ENCODE assay signal across 8 mouse cellular contexts in genomic region chr1:64532067-64532523, GRCm38 (mm10). TPM values are rescaled to one million over a fixed set of nuclear protein-coding genes. Genes with fewer than 3 reads are reported as not detected.
DNase-seq lines count a peak whose midpoint lies in the region; ATAC-seq and TF ChIP-seq lines count a peak whose summit lies in the region.

No protein-coding gene starts in this region.

- no peak for TF ChIP-seq CTCF in G1E (IDR thresholded peaks at IDR 0.05; ENCODE audit: low read depth, low read length)

- no peaks in the 10 kb centered on the region for H3K9me3 ChIP-seq in heart, embryonic 10.5 days
- H3K9me3 ChIP-seq in G1E (replicated peaks) = no peaks in the 10 kb centered on the region
- H3K9me3 ChIP-seq in forebrain, embryonic 15.5 days = no peaks in the 10 kb centered on the region
- no peaks in the 10 kb centered on the region for H3K9me3 ChIP-seq in liver, embryonic 15.5 days (replicated peaks)

- peaks cover 17% of the 10 kb centered on the region; the same call in 1 of the 2 replicates for H3K4me1 ChIP-seq in heart, embryonic 10.5 days
- peaks cover 53% of the 10 kb centered on the region for H3K4me1 ChIP-seq in G1E (ENCODE audit: insufficient read depth, low read depth, low read length)
- H3K4me1 ChIP-seq in forebrain, embryonic 15.5 days = peaks cover 35% of the 10 kb centered on the region
- H3K4me1 ChIP-seq in liver, embryonic 15.5 days (replicated peaks) = peaks cover 39% of the 10 kb centered on the region

- 0 out of 2 replicates have a peak, but pooled peaks have one; percentile 8 for ATAC-seq in G1E (ENCODE audit: extremely low read depth, insufficient number of reproducible peaks, low FRiP score, poor library complexity, severe bottlenecking)
- ATAC-seq in forebrain, embryonic 15.5 days (replicated peaks) = peak; percentile 76; the same call in 1 of the 2 replicates
- peak; percentile 60 for ATAC-seq in liver, embryonic 15.5 days (ENCODE audit: insufficient read depth)

- peak overlapping the region; percentile 85 for H3K4me3 ChIP-seq in heart, embryonic 10.5 days
- peak overlapping the region; percentile 79 for H3K4me3 ChIP-seq in G1E (ENCODE audit: low read depth, low read length)
- H3K4me3 ChIP-seq in forebrain, embryonic 15.5 days = peak overlapping the region; percentile 98
- H3K4me3 ChIP-seq in liver, embryonic 15.5 days (replicated peaks) = peak overlapping the region; percentile 96

- peak; percentile 87 for DNase-seq in heart, embryonic 10.5 days (ENCODE audit: low spot score)
- DNase-seq in heart, postnatal 14 days = no peak
- DNase-seq in G1E (ENCODE audit: low spot score) = peak; percentile 53
- DNase-seq in spleen, postnatal 36 days (ENCODE audit: low spot score in 2 of 2) = peak; percentile 81 to 82
- no peak for DNase-seq in embryo, embryonic 9.5 days (ENCODE audit: extremely low spot score)
- no peak for DNase-seq in right cerebral cortex, postnatal 14 days

- under 1% methylated on average over 34 of the region's 34 CpGs for WGBS in heart, embryonic 10.5 days
- under 1% methylated on average over 34 of the region's 34 CpGs for WGBS in forebrain, embryonic 15.5 days
- under 1% methylated on average over 34 of the region's 34 CpGs for WGBS in liver, embryonic 15.5 days (ENCODE audit: insufficient replicate concordance)

- intact Hi-C loops in heart, postnatal 14 days (cut with DNase I) = loop anchor here (2.0 to 10.0 kb wide), 4 partner anchors 85 to 497 kb away; partner anchors contain the start of genes Ccnyl1 and Mettl21a

- H3K27ac ChIP-seq in heart, embryonic 10.5 days = peak overlapping the region; percentile 99
- peak overlapping the region; percentile 100 for H3K27ac ChIP-seq in forebrain, embryonic 15.5 days (replicated peaks)
- H3K27ac ChIP-seq in liver, embryonic 15.5 days (replicated peaks) = peak overlapping the region; percentile 100

- no peaks in the 10 kb centered on the region for H3K27me3 ChIP-seq in heart, embryonic 10.5 days (ENCODE audit: insufficient read depth, poor library complexity, severe bottlenecking)
- no peaks in the 10 kb centered on the region for H3K27me3 ChIP-seq in G1E (ENCODE audit: insufficient read depth, low read length)
- no peaks in the 10 kb centered on the region for H3K27me3 ChIP-seq in forebrain, embryonic 15.5 days
- H3K27me3 ChIP-seq in liver, embryonic 15.5 days = no peaks in the 10 kb centered on the region

- H3K36me3 ChIP-seq in heart, embryonic 10.5 days = peaks cover 3% of the 10 kb centered on the region
- peaks cover 37% of the 10 kb centered on the region for H3K36me3 ChIP-seq in G1E (replicated peaks)
- H3K36me3 ChIP-seq in forebrain, embryonic 15.5 days = no peaks in the 10 kb centered on the region
- no peaks in the 10 kb centered on the region for H3K36me3 ChIP-seq in liver, embryonic 15.5 days (replicated peaks)

- H3K9ac ChIP-seq in forebrain, embryonic 15.5 days (replicated peaks) = peak overlapping the region; percentile 98
- peak overlapping the region; percentile 96 for H3K9ac ChIP-seq in liver, embryonic 15.5 days

- H3K4me2 ChIP-seq in forebrain, embryonic 15.5 days (replicated peaks) = peak overlapping the region; percentile 84
- H3K4me2 ChIP-seq in liver, embryonic 15.5 days = peak overlapping the region; percentile 97

RNA-seq across cellular contexts. Expression of gene Creb1, which starts 0.3 kb away (rescaled TPM):
- polyA plus RNA-seq in heart, embryonic 10.5 days (2016; fragmentation: Nextera tagmentation; extraction: Ambion mirVana) = 27.2 and 29.1 TPM in 2 replicates
- 10 to 100 TPM; 29.9 to 37.4 TPM for total RNA-seq in heart, postnatal 14 days (2021)
- total RNA-seq in G1E (2014; fragmentation: Nextera tagmentation) = 164 and 179 TPM in 2 replicates
- 73.3 and 81.0 TPM in 2 replicates for total RNA-seq in G1E (2017)
- 13.1 and 19.0 TPM in 2 replicates for polyA plus RNA-seq in G1E (2012)
- 46.1 and 48.4 TPM in 2 replicates for polyA plus RNA-seq in forebrain, embryonic 15.5 days (2015; fragmentation: Nextera tagmentation; extraction: Ambion mirVana)
- polyA plus RNA-seq in liver, embryonic 15.5 days (2015; fragmentation: Nextera tagmentation; extraction: Ambion mirVana) = 10.6 and 11.5 TPM in 2 replicates

Comparison
In these comparisons a context has a peak if more than half of its experiments do, and no peak if none do; other contexts are left out.
1. DNase-seq: peak in heart, embryonic 10.5 days (single experiment), G1E (single experiment) and spleen, postnatal 36 days (2 of 2); none in heart, postnatal 14 days (0 of 2), embryo, embryonic 9.5 days (single experiment) and right cerebral cortex, postnatal 14 days (single experiment).
2. ATAC-seq: peak in every context shown above with its lines; median percentile 76 in forebrain, embryonic 15.5 days; 60 in liver, embryonic 15.5 days; 8 in G1E.
3. Peak in every context shown above with its lines, with median percentiles within 50 percentile points of each other: H3K27ac ChIP-seq and H3K4me3 ChIP-seq.